Mouse (Mus musculus) kidney, postnatal 0 days (tissue): ENCODE data around the gene Rnf123. TPM values are rescaled to one million over a fixed set of nuclear protein-coding genes. Genes with fewer than 3 reads are reported as not detected.

Experiments used
- ATAC-seq: fragments of 200-750 bp; cut with Nextera tagmentation; replicated peaks from 2 replicates; pipeline ENCODE4 v1.8.0; 2017; ENCODE audit warnings: low read depth, moderate number of reproducible peaks, moderate TSS enrichment, moderate library complexity; ENCODE audit not compliant: low FRiP score
- DNase-seq: peaks from one replicate; pipeline ENCODE4 v3.0.0-alpha.2; 2016; ENCODE audit warnings: low spot score
- H3K27ac ChIP-seq: fragments of 300-500 bp; sonication (generic); 2 replicates; pipeline ENCODE4 v1.5.1; 2014; ENCODE audit warnings: mild to moderate bottlenecking
- H3K27me3 ChIP-seq: fragments of 300-500 bp; sonication (generic); 2 replicates; pipeline ENCODE4 v1.6.1; 2014; ENCODE audit warnings: low read length, mixed read lengths; ENCODE audit not compliant: insufficient read depth
- H3K36me3 ChIP-seq: fragments of 300-500 bp; sonication (generic); 2 replicates; pipeline ENCODE4 v1.6.1; 2014; ENCODE audit warnings: low read length, mixed read lengths; ENCODE audit not compliant: insufficient read depth
- H3K4me1 ChIP-seq: fragments of 300-500 bp; sonication (generic); replicated peaks from 2 replicates; pipeline ENCODE4 v1.6.1; 2014; ENCODE audit warnings: antibody characterized with exemption, low read length, mixed read lengths; ENCODE audit not compliant: insufficient read depth
- H3K4me2 ChIP-seq: fragments of 300-500 bp; sonication (generic); 2 replicates; pipeline ENCODE4 v1.6.1; 2014; ENCODE audit warnings: mild to moderate bottlenecking, low read length, moderate library complexity, mixed read lengths
- H3K4me3 ChIP-seq: fragments of 300-500 bp; sonication (generic); replicated peaks from 2 replicates; pipeline ENCODE4 v1.5.1; 2014; ENCODE audit warnings: low read depth, low read length
- H3K9ac ChIP-seq: fragments of 300-500 bp; sonication (generic); 2 replicates; pipeline ENCODE4 v1.6.1; 2014; ENCODE audit warnings: low read depth, low read length
- H3K9me3 ChIP-seq: fragments of 300-500 bp; sonication (generic); replicated peaks from 2 replicates; pipeline ENCODE4 v1.6.1; 2016; ENCODE audit warnings: low read length, inconsistent platforms, mixed read lengths
- CTCF ChIP-seq: IDR thresholded peaks from 2 replicates; pipeline ENCODE4 v1.5.1; 2016; ENCODE audit warnings: antibody characterized with exemption, low read depth, mild to moderate bottlenecking, moderate library complexity
- WGBS: fragments of 180-500 bp; shearing (Covaris S2); extraction: QIAGEN DNeasy Blood & Tissue Kit; methylation state at CpG from one replicate; pipeline ENCODE4 v1.1.7; 2014; 5-methylcytosine and 5-hydroxymethylcytosine counted together
- polyA plus RNA-seq: library from polyadenylated mRNA; unstranded; fragments of >200 nt; fragmentation: Nextera tagmentation; extraction: Ambion mirVana; gene quantifications from 2 replicates; pipeline ENCODE4 v1.2.1, GENCODE M21; 2015

Rnf123 gene
- polyA plus RNA-seq, 1 experiment from 2014 or later = 24.6 TPM

DNA sequence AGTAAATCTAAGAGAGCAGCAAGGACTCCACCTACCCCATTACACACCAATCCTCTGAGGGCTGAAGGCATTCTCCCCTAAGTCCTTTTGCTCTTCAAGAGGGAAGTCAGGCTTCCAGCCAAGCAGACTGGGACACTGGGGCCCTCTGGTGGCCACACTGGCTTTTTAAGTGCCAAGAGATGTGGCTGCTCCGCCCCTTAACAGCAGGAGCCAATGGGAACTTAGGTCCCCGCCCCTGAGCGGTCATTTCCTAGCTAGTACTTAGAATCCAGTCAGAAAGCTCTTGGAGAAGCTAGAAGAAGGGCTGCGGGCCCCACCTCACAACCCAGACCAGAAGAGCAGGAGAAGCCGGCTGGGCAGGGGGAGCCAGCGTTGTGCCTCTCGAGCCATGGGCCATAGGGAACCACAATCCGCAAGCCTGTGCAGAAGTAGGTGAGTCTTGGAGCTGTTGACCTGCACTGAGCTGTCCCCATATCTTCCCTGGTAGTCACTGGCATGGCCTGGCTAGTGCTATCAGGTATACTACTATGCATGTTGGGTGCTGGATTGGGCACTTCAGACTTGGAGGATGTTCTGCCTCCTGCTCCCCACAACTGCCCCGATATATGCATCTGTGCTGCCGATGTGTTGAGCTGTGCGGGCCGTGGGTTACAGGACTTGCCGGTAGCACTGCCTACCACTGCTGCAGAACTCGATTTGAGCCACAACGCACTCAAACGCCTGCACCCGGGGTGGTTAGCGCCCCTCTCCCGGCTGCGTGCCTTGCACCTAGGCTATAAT, 30.1 kb downstream of the Rnf123 start, which contains the start of gene Amigo3:
TSS of gene Amigo3 (plus strand) at position 275 of the 780 bp plus-strand sequence.
- no peaks in the 10 kb centered on the region for H3K9me3 ChIP-seq
- peaks cover 10% of the 10 kb centered on the region; the same call in 1 of the 2 replicates for H3K4me1 ChIP-seq
- H3K4me2 ChIP-seq = peak within 1 kb of the TSS; percentile 41
- ATAC-seq = peak; percentile 36
- peaks cover 34% of the 10 kb centered on the region for H3K36me3 ChIP-seq
- no peak within 1 kb of the TSS for H3K4me3 ChIP-seq
- H3K27me3 ChIP-seq = no peaks in the 10 kb centered on the region
- peak; percentile 98 for DNase-seq
- TF ChIP-seq CTCF = peak; percentile 99
- WGBS = 53% methylated on average over 20 of the region's 20 CpGs
- no peak within 1 kb of the TSS; the same call in 1 of the 2 replicates for H3K27ac ChIP-seq
- peak within 1 kb of the TSS; percentile 14; the same call in 1 of the 2 replicates for H3K9ac ChIP-seq

DNA sequence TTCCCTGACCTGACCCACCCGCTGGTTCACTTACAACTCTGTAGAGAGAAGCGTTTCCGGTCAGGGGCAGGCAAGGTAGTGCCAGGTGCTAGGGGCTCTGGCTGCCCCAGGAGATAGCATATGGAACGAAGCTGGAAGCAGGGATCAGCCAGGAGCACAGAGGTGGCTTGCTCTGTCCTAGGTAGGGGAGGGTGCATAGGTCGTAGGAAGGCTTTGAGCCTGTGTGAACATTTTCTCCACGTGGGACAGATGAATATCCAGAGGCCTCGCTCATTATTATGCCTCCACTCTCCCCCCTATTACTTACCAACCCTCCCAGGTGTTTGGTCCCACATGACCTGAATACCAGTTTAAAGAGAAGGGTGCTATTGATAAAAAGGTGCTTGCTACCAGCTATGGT, 30.7 kb downstream of the Rnf123 start:
- no peak overlapping the region for H3K27ac ChIP-seq
- 69% methylated on average over 7 of the region's 7 CpGs for WGBS
- ATAC-seq = no peak

DNA sequence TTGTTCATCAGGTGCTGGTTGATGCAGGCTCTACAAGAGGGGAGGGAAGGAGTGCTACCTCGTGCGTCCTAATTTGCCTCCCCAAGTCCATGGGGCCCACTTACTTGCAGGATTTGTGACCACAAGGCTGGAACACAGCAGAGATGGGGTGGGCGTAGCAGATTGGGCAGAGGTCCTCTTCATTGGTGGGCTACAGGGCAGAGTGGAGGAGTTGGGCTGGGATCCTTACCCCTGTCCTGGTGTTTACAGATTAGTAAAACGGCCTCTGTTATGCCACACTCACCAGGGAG, 31.3 kb downstream of the Rnf123 start:
- ATAC-seq (no peak), DNase-seq (no peak)
- H3K9ac ChIP-seq = no peak overlapping the region
- no peaks in the 10 kb centered on the region for H3K9me3 ChIP-seq
- no peaks in the 10 kb centered on the region for H3K27me3 ChIP-seq
- no peak for TF ChIP-seq CTCF
- no peak overlapping the region for H3K4me3 ChIP-seq
- peaks cover 26% of the 10 kb centered on the region for H3K36me3 ChIP-seq
- no peak overlapping the region for H3K27ac ChIP-seq
- peaks cover 14% of the 10 kb centered on the region; the same call in 1 of the 2 replicates for H3K4me1 ChIP-seq
- 85% methylated on average over 4 of the region's 4 CpGs for WGBS
- H3K4me2 ChIP-seq = no peak overlapping the region

More for the DNA sequence above, 30.7 kb downstream of the Rnf123 start:
- Histone ChIP-seq H3K4me1 (peaks cover 14% of the 10 kb centered on the region; the same call in 1 of the 2 replicates), H3K9ac (no peak overlapping the region), H3K4me2 (no peak overlapping the region), H3K4me3 (no peak overlapping the region), H3K27me3 (no peaks in the 10 kb centered on the region), H3K9me3 (no peaks in the 10 kb centered on the region), H3K36me3 (peaks cover 27% of the 10 kb centered on the region)
- no peak for TF ChIP-seq CTCF
- no peak for DNase-seq

DNA sequence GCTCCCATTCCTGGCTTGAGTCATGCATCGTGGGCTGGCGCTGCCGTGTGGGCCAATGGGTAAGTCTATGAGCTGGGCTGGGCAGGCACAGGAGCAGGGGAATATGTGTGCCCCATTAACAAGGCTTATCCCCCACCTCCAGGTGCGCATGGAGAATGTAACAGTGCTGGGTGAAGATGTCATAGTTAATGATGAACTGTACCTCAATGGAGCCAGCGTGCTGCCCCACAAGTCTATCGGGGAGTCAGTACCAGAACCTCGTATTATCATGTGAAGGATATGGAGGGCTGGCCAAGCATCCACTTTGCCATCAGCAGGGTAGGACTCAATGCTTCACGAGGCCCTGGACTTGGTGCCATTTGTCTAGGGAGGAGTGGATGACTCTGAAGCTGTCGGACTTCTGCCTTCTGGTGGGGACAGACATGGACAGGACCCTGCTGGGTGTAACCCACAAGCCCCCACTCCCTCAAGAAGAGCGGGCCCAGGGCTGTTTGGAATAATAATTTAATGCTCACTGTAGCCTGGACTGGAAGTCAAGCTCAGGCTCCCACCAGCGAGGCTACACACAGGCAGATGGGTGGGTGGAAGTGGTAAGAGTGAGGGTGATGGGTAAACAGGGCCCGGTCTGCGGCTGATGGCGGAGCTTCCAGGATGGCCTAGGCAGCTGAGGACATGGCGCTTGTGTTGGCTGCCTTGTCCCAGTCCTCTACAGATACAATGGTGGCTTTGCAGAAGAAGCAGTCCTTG, 31.8 kb downstream of the Rnf123 start:
- no peaks in the 10 kb centered on the region for H3K9me3 ChIP-seq
- no peak for DNase-seq
- no peaks in the 10 kb centered on the region for H3K27me3 ChIP-seq
- H3K4me3 ChIP-seq = no peak overlapping the region
- peaks cover 14% of the 10 kb centered on the region; the same call in 1 of the 2 replicates for H3K4me1 ChIP-seq
- no peak for ATAC-seq
- H3K27ac ChIP-seq = no peak overlapping the region
- WGBS = 93% methylated on average over 15 of the region's 15 CpGs
- no peak overlapping the region for H3K9ac ChIP-seq
- peaks cover 28% of the 10 kb centered on the region for H3K36me3 ChIP-seq
- TF ChIP-seq CTCF = no peak
- no peak overlapping the region for H3K4me2 ChIP-seq

DNA sequence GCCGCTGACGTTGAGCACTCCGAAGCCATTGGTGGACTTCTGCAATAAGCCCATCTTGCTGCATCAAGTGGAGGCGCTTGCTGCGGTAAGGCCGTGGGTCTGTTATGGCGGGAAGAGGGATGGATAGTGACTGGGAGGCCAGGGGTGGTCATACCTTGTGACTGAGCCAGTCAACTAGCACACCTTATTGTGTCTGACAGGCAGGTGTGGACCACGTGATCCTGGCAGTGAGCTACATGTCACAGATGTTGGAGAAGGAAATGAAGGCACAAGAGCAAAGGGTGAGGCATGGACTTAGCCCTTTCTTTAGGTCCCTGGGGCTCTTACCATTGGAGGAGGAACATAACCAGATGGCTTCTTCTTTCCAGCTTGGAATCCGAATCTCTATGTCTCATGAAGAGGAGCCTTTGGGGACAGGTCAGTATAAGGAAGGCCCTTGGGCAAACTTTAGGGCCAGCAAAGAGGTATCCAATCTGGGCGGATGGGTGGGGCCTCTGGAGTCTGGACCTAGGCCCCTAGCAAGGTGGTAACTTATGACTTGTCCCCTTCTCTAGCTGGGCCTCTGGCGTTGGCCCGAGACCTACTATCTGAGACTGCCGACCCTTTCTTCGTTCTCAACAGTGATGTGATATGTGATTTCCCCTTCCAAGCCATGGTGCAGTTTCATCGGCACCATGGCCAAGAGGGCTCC, 33.4 kb downstream of the Rnf123 start:
- Histone ChIP-seq H3K4me1 (peaks cover 14% of the 10 kb centered on the region; the same call in 1 of the 2 replicates), H3K4me2 (peak overlapping the region; percentile 81), H3K27me3 (no peaks in the 10 kb centered on the region), H3K27ac (peak overlapping the region; percentile 67), H3K9me3 (no peaks in the 10 kb centered on the region), H3K9ac (peak overlapping the region; percentile 65), H3K4me3 (peak overlapping the region; percentile 55), H3K36me3 (peaks cover 30% of the 10 kb centered on the region; the same call in 1 of the 2 replicates)
- no peak for TF ChIP-seq CTCF
- 40% methylated on average over 15 of the region's 15 CpGs for WGBS
- ATAC-seq = peak; percentile 8; the same call in 1 of the 2 replicates
- no peak for DNase-seq

DNA sequence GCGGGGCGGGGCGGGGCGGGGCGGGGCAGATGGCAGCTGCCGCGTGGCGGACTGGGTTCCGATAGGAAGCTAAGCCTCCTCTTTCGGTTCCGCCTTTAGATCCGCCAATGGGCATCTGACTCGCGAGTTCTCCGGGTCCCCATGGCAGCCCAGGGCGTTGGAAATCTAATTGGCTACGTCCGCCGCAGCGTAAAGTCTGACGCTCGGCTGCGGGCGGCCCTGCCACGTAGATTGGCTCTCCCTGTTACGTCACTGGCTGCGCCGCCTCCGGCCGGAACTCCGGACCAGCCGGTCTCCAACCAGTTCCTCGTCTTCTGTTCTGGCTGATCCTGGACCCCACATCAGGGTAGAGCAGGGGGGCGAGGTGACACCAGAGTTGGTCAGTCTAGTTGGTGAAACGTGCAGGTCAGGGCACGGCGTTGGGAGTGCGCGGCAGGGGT, 34.1 kb downstream of the Rnf123 start, which contains the start of gene Gmppb:
TSS of gene Gmppb (plus strand) at position 227 of the 440 bp plus-strand sequence.
- no peaks in the 10 kb centered on the region for H3K9me3 ChIP-seq
- H3K27ac ChIP-seq = peak within 1 kb of the TSS; percentile 67
- peaks cover 32% of the 10 kb centered on the region; the same call in 1 of the 2 replicates for H3K36me3 ChIP-seq
- no peaks in the 10 kb centered on the region for H3K27me3 ChIP-seq
- peak within 1 kb of the TSS; percentile 81 for H3K4me2 ChIP-seq
- no peak for TF ChIP-seq CTCF
- peak; percentile 99 for DNase-seq
- peaks cover 14% of the 10 kb centered on the region; the same call in 1 of the 2 replicates for H3K4me1 ChIP-seq
- under 1% methylated on average over 39 of the region's 39 CpGs for WGBS
- ATAC-seq = peak; percentile 92
- H3K9ac ChIP-seq = peak within 1 kb of the TSS; percentile 65
- H3K4me3 ChIP-seq = peak within 1 kb of the TSS; percentile 55
